Comparison of ENCODE assay signal across 9 mouse cellular contexts in the genomic region with DNA sequence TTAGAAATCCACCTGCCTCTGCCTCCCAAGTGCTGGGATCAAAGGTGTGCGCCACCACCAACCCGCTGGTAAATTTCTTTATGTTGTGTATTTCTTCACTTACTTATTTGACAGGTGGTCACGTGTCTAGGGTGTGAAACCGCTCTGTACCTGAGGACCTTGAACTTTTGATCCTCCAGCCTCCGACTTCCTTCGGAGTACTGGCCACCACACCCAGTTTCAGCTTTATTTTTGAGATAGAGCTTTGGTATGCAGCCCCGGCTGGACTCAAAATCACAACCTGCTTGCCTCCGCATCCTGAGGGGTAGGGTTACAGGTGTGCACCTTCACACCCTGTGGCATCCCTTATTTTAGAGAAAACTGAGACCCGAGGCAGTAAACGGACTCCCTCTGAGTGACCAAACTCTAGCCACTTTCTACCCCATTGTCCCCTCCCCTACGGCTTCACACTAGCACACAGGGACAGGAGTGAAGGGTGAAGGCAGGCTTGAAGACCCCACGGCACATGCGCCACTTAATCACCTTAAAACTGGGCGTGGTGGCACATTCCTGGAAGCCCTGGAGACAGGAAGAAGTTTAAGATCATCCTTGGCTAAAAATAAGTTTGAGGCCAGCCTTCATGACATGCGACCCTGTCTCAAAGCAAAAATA. TPM values are rescaled to one million over a fixed set of nuclear protein-coding genes. Genes with fewer than 3 reads are reported as not detected.
DNase-seq lines count a peak whose midpoint lies in the region; ATAC-seq and TF ChIP-seq lines count a peak whose summit lies in the region.
"Had no signal": no experiment of that assay in that cellular context is flagged by ENCODE, and none has a peak within 500 bp of the region (broad histone marks: within the 10 kb centered on the region; RNA-seq: fewer than 3 reads in every experiment).

No protein-coding gene starts in this region.

- H3K36me3 ChIP-seq in kidney, embryonic 15.5 days = no peaks in the 10 kb centered on the region
- H3K36me3 ChIP-seq in CH12.LX (replicated peaks in 1 of 2; ENCODE audit: control insufficient read depth in 1 of 2, insufficient read depth in 1 of 2, low read length in 1 of 2) = no peaks in the 10 kb centered on the region
- H3K36me3 ChIP-seq in intestine, embryonic 15.5 days = no peaks in the 10 kb centered on the region

- H3K79me2 ChIP-seq in CH12.LX (replicated peaks; ENCODE audit: control insufficient read depth, extremely low read depth, insufficient read depth, poor library complexity, severe bottlenecking) = no peaks in the 10 kb centered on the region

- TF ChIP-seq CTCF in CH12.LX (conservative IDR thresholded peaks at IDR 0.05 in 1 of 2, IDR thresholded peaks at IDR 0.05 in 1 of 2; ENCODE audit: low read depth in 2 of 2, low read length in 2 of 2) = no peak
- TF ChIP-seq CTCF in left cerebral cortex, adult 2 months (IDR thresholded peaks at IDR 0.05) = no peak

- intact Hi-C loops in left cerebral cortex, adult 2 months (cut with DNase I) = no loop called here

- TF ChIP-seq EP300 in CH12.LX (IDR thresholded peaks at IDR 0.05; ENCODE audit: low read length) = no peak

- H3K4me1 ChIP-seq in kidney, embryonic 15.5 days = peaks cover 3% of the 10 kb centered on the region; the same call in 1 of the 2 replicates
- peaks cover 27 to 71% of the 10 kb centered on the region in 2 experiments for H3K4me1 ChIP-seq in CH12.LX (ENCODE audit: control insufficient read depth in 1 of 2, insufficient read depth in 2 of 2)
- H3K4me1 ChIP-seq in intestine, embryonic 15.5 days (replicated peaks) = 0 out of 2 replicates have a peak, but pooled peaks cover 4% of the 10 kb centered on the region

- dilution Hi-C loops in CH12.LX (cut with MboI; ENCODE audit: extremely low pct_ligation_motif_present, extremely low pct_unique_long_range_greater_than_20kb, low sequenced_read_pairs) = no loop called here

- ATAC-seq in kidney, embryonic 15.5 days (replicated peaks; ENCODE audit: low FRiP score) = no peak
- peak; percentile 61; the same call in 1 of the 2 replicates for ATAC-seq in intestine, embryonic 15.5 days

- H3K9ac ChIP-seq in kidney, embryonic 15.5 days = no peak overlapping the region
- H3K9ac ChIP-seq in CH12.LX (ENCODE audit: insufficient read depth, low read depth) = peak overlapping the region; percentile 60
- H3K9ac ChIP-seq in intestine, embryonic 15.5 days = no peak overlapping the region

- WGBS in kidney, embryonic 15.5 days = 74% methylated on average over 15 of the region's 15 CpGs
- WGBS in intestine, embryonic 15.5 days = 72% methylated on average over 15 of the region's 15 CpGs

- H3K9me3 ChIP-seq in kidney, embryonic 15.5 days (replicated peaks) = no peaks in the 10 kb centered on the region
- peaks cover 3% of the 10 kb centered on the region for H3K9me3 ChIP-seq in CH12.LX (replicated peaks; ENCODE audit: low read length)
- no peaks in the 10 kb centered on the region for H3K9me3 ChIP-seq in intestine, embryonic 15.5 days

- H3K4me3 ChIP-seq in kidney, embryonic 15.5 days (replicated peaks) = no peak overlapping the region
- peak overlapping the region in 2 of 3 experiments; percentile 11 to 17 for H3K4me3 ChIP-seq in CH12.LX (replicated peaks in 1 of 3; ENCODE audit: low read depth in 2 of 3, low read length in 2 of 3, poor library complexity in 1 of 3)
- H3K4me3 ChIP-seq in intestine, embryonic 15.5 days (replicated peaks) = no peak overlapping the region
- H3K4me3 ChIP-seq in left cerebral cortex, adult 2 months = no peak overlapping the region

- DNase-seq in kidney, postnatal 25 days = no peak
- DNase-seq in 3T3-L1 (ENCODE audit: low read depth, low spot score) (peak; percentile 34), CH12.LX (ENCODE audit: extremely low read depth) (no peak)
- DNase-seq in left cerebral cortex, adult 2 months (ENCODE audit: extremely low spot score in 1 of 2, low spot score in 2 of 2) = no peak
- DNase-seq in urinary bladder, postnatal 10 days (ENCODE audit: low spot score) = no peak
- no peak for DNase-seq in adrenal gland, adult 18-20 months (ENCODE audit: low spot score in 2 of 2)
- DNase-seq: retina, postnatal 1 day had no signal

- no peak overlapping the region for H3K27ac ChIP-seq in kidney, embryonic 15.5 days
- peak overlapping the region; percentile 87 for H3K27ac ChIP-seq in CH12.LX (ENCODE audit: insufficient read depth, low read depth)
- no peak overlapping the region for H3K27ac ChIP-seq in intestine, embryonic 15.5 days
- H3K27ac ChIP-seq in left cerebral cortex, adult 2 months = no peak overlapping the region

- no peaks in the 10 kb centered on the region for H3K27me3 ChIP-seq in kidney, embryonic 15.5 days
- no peaks in the 10 kb centered on the region for H3K27me3 ChIP-seq in CH12.LX (replicated peaks)
- H3K27me3 ChIP-seq in intestine, embryonic 15.5 days (replicated peaks) = no peaks in the 10 kb centered on the region

- TF ChIP-seq RAD21 in CH12.LX (IDR thresholded peaks at IDR 0.05; ENCODE audit: low read depth, low read length) = no peak

- H3K4me2 ChIP-seq in kidney, embryonic 15.5 days = peak overlapping the region; percentile 39
- peak overlapping the region; percentile 68 for H3K4me2 ChIP-seq in CH12.LX (ENCODE audit: insufficient read depth, low read depth, poor library complexity, severe bottlenecking)
- H3K4me2 ChIP-seq in intestine, embryonic 15.5 days (replicated peaks) = peak overlapping the region; percentile 24; the same call in 1 of the 2 replicates

- in situ Hi-C loops in CH12.LX (cut with MboI; ENCODE audit: low pct_ligation_motif_present, low pct_unique_long_range_greater_than_20kb, low sequenced_read_pairs) = no loop called here

- TF ChIP-seq POLR2A in CH12.LX (IDR thresholded peaks at IDR 0.05; ENCODE audit: low read depth, low read length) = no peak; the same call in 1 of the 2 replicates

TF ChIP-seq in CH12.LX, 34 proteins besides CTCF, POLR2A, EP300 and RAD21:
- TF ChIP-seq ZNF384 (IDR thresholded peaks at IDR 0.05; ENCODE audit: low read depth, low read length) (no peak), MAFK (IDR thresholded peaks at IDR 0.05; ENCODE audit: insufficient replicate concordance, low read length) (no peak), NRF1 (IDR thresholded peaks at IDR 0.05; ENCODE audit: low read depth, low read length) (peak; percentile 73), ETS1 (conservative IDR thresholded peaks at IDR 0.05; ENCODE audit: low read depth, low read length) (no peak), E2F4 (IDR thresholded peaks at IDR 0.05; ENCODE audit: insufficient replicate concordance, low read depth, low read length) (no peak), JUN (IDR thresholded peaks at IDR 0.05; ENCODE audit: insufficient read depth, low read depth, low read length) (no peak), ZC3H11A (IDR thresholded peaks at IDR 0.05; ENCODE audit: low read depth, low read length) (no peak), ELF1 (IDR thresholded peaks at IDR 0.05; ENCODE audit: low read depth, low read length) (no peak), IRF4 (IDR thresholded peaks at IDR 0.05; ENCODE audit: low read depth, low read length) (no peak), MXI1 (IDR thresholded peaks at IDR 0.05; ENCODE audit: low read depth, low read length) (peak; percentile 29; the same call in 1 of the 2 replicates), GABPA (IDR thresholded peaks at IDR 0.05; ENCODE audit: insufficient replicate concordance, low read depth, low read length) (no peak), HCFC1 (IDR thresholded peaks at IDR 0.05; ENCODE audit: low read depth, low read length) (no peak), BHLHE40 (IDR thresholded peaks at IDR 0.05; ENCODE audit: low read depth, low read length) (peak; percentile 48; the same call in 1 of the 2 replicates), POLR2AphosphoS2 (IDR thresholded peaks at IDR 0.05; ENCODE audit: low read depth, low read length) (no peak), USF2 (conservative IDR thresholded peaks at IDR 0.05; ENCODE audit: low read depth, low read length) (peak; percentile 40), USF1 (IDR thresholded peaks at IDR 0.05; ENCODE audit: low read depth, low read length) (peak; percentile 40; the same call in 1 of the 2 replicates), NELFE (IDR thresholded peaks at IDR 0.05; ENCODE audit: low read depth, low read length) (no peak), MAX (IDR thresholded peaks at IDR 0.05; ENCODE audit: low read length) (0 out of 2 replicates have a peak, but pooled peaks have one; percentile 25), CHD1 (IDR thresholded peaks at IDR 0.05; ENCODE audit: low read depth, low read length) (no peak), RCOR1 (conservative IDR thresholded peaks at IDR 0.05; ENCODE audit: low read depth, low read length) (no peak), CHD2 (IDR thresholded peaks at IDR 0.05; ENCODE audit: low read length) (no peak)

RNA-seq across cellular contexts. Expression of a gene that starts 33.3 kb away (rescaled TPM):
- 17.3 and 19.0 TPM in 2 replicates for polyA plus RNA-seq in kidney, embryonic 15.5 days (2015; fragmentation: Nextera tagmentation; extraction: Ambion mirVana)
- total RNA-seq in CH12.LX (2012; rRNA removed) = 28.0 and 29.2 TPM in 2 replicates
- total RNA-seq in CH12.LX (2014; rRNA removed) = 16.1 and 17.7 TPM in 2 replicates
- 33.2 and 35.0 TPM in 2 replicates for polyA plus RNA-seq in CH12.LX (2012; ENCODE audit: insufficient read length, low read depth)
- 16.8 and 18.0 TPM in 2 replicates for polyA plus RNA-seq in intestine, embryonic 15.5 days (2015; fragmentation: Nextera tagmentation; extraction: Ambion mirVana)
- 10 to 100 TPM; 82.4 to 85.4 TPM for total RNA-seq in left cerebral cortex, adult 2 months (2021)
- 10 to 100 TPM; 40.6 to 41.4 TPM for total RNA-seq in adrenal gland, adult 18-20 months (2021)

Comparison
In these comparisons a context has a peak if more than half of its experiments do, and no peak if none do; other contexts are left out.
1. H3K4me3 ChIP-seq: peak in CH12.LX (2 of 3); none in kidney, embryonic 15.5 days (single experiment), intestine, embryonic 15.5 days (single experiment) and left cerebral cortex, adult 2 months (single experiment).
2. Peak in every context shown above with its lines, with median percentiles within 50 percentile points of each other: H3K4me2 ChIP-seq.